Mouse (Mus musculus) left cerebral cortex, postnatal 4 days (tissue): ENCODE results near the gene Pex16. TPM values are rescaled to one million over a fixed set of nuclear protein-coding genes. Genes with fewer than 3 reads are reported as not detected.

Experiments used
- DNase-seq: peaks from one replicate; pipeline ENCODE4 v3.0.0-alpha.2; 2022
- intact Hi-C: fragments of 180-260 bp; cut with DNase I; formaldehyde crosslinking; loops from one replicate; pipeline ENCODE4 v1.15.1; 2025
- microRNA-seq: library from miRNA; unstranded; fragments of <30 nt; microRNA quantifications from one replicate; pipeline ENCODE4 v1.2.0, GENCODE M21; 2022
- total RNA-seq, 2 experiments: library from RNA; stranded (reverse); gene quantifications; 2 replicates each; pipeline ENCODE4 v1.2.3; 2021

The Pex16 gene
- total RNA-seq, 2 experiments from 2014 or later, result 34.0 to 34.5 TPM

DNA sequence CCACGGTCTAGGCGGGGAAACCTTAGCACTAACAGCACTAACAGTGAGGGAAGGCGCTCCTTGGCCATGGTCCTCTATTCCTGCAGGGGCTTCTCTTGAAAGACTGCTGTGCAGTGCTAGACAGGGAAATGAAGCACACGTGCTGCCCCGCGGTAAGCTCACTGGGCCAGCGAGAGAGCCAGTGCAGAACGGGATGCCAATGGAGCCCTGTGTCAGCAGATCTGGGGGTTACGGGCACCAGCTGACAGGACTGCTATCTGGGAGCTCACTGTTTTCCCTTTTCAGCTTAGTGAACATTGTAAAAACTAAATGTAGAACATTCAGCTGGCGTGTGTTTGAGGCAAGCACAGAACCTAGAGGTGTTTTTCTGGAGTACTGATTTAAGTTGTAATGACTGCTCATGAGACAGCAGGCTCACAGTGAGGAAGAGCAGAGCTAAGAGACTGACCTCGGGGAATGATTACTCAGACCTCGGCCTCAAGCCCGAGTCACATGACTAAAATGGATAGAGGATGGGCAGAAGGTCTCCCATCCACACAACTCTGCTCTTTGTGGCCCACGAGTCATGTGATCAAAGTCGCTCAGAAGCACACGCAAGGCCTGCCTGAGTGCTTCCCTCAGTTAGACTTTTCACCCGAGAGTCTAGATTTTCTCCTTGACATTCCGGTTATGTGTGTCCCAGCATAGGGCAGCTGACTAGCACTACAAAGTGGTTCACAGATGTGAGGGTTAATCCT lies 34.0 kb downstream of the Pex16 start:
- intact Hi-C loops, result no loop called here
- DNase-seq, result no peak

DNA sequence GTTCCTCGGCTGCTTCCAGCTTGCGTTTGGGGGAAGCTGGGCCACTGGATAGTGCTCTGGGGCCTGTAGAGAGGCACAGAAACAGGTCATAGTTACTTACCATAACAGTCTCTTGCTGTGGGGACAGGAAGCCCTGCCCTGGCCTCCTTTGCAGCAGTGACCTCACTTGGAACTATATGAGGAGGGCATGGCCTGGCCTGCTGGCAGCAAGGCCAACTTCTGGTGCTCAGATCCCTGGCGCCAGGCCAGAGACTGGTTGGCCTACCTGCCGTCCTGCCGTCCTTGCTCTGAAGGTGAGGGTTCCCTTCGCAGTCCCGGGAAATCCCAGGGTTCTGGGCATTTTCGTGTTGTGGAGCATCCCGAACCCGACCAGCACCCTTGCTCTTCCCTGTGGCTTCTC lies 37.2 kb downstream of the Pex16 start:
- DNase-seq, result no peak
- intact Hi-C loops, result no loop called here

DNA sequence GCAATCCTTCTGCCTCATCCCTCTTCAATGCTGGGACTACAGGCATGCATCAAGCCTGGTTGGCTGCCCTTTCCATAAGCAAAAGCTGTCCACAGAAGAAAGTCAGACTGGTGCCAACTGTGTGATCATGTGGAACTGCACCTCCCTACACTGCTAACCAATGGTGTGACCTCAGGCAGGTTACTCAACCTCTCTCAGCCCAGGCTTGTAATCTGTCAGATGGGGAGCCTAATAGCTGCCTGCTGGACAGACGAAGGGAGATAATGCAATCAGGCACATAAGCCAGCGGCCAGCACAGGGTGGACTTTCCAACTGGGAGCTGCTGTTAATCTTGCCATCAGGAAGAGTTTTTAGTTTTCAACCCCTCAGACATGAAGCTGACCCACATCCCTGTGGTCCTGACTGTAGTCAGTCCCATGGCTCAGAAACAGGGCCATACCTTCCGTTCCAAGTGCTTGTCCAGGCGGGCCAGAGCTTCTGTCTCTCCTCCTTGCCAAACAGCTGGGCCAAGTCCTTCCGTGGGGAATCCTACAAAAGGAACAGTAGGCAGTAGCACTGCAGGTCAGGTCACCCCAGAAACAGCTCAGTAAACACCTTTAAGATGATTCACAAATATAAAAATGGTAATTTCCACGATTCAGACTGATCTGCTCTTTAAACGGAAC lies 47.4 kb downstream of the Pex16 start:
- DNase-seq, result no peak
- intact Hi-C loops, result no loop called here

DNA sequence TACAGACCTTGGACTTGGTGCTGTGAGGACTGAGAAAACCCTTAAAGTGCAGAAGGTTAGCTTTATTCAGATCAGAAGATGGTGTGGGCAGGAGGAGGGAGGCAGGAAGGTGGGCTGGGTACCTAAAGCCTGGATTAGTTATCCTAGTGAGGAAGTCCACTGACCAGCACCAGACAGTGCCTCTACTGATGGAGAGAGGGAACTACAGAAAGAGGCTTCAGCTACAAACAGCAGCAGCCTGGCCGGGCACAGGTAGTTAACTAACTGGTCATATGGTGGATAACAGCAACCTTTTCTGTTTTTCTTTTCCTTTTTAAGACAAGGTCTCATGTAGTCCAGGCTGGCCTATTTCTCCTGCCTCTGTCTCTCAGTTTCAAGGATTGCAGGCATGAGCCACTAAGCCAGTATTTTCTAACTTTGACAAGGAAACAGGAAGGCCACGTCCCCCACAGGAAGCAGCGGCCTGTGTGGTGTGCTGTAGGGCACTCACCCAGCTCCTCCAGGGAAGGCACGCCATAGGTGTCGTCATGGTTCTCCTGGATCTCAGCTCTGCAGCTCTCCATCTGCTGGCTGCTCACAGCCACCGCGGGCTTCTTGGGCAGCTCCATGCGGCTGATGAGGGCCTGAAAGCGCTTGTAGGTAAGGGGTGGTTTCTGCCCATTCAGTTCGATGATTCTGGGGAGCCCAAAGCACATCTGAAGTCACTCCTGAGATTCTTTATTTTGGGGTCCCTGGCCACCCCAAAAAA lies 48.1 kb downstream of the Pex16 start:
- intact Hi-C loops, result no loop called here
- no peak for DNase-seq

DNA sequence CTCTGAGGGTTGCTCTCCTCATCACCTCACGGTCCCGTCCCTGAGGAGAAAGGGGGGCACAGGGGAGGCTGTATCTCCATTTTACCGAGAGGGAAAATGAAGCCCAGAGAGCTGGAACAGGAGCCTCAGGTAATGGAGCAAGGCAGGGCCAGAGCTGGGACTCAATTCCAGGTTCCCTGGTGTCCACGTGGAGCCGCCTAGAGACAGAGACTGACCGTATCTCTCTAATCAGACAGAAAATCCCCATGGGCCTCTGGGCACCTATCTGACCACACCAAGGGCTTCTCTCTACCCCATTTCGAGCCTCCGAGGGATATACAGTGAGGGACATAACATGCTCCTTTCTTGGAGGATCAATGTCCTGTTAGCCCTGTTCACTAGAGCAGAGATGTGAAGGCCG lies 48.7 kb downstream of the Pex16 start:
- intact Hi-C loops, result no loop called here

DNA sequence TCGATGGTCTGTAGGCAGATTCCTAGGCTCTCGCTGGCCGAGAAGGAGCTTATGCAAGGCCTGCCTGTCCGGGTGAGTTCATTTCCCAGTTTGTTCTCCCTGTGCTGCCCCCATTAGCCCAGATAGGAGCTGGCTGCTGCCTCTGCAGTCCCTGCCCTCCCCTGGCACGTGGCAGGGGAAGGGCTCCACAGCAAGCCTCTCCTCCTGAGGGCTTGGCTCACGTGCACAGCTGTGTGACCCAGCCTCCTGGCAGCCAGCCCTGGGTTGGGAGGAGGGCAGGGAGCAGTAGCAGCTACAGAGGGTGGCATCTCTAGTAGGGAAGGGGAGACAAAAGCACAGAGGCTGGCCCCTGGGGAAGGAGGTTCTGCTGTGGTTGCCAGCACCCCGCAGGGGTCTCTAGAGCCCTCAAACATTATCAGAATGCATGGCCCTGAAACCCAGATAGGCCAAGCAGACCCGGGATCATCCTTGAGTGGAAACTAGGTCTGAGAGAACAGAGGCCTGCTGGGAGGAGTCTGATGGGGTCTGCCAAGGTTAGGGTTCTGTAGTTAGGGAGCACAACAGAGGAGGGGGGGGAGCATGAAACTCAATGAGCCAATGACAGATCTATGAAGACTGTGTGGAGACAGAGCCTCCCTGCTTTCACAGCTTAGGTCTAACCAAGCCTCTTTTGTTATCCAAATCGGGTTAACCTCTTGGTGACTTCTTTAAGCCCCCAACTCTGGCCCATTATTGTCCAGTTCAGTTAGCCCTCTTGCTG lies 49.4 kb downstream of the Pex16 start:
- intact Hi-C loops, result no loop called here
- peak; percentile 91 for DNase-seq

More for the DNA sequence above, 48.7 kb downstream of the Pex16 start:
- no peak for DNase-seq

DNA sequence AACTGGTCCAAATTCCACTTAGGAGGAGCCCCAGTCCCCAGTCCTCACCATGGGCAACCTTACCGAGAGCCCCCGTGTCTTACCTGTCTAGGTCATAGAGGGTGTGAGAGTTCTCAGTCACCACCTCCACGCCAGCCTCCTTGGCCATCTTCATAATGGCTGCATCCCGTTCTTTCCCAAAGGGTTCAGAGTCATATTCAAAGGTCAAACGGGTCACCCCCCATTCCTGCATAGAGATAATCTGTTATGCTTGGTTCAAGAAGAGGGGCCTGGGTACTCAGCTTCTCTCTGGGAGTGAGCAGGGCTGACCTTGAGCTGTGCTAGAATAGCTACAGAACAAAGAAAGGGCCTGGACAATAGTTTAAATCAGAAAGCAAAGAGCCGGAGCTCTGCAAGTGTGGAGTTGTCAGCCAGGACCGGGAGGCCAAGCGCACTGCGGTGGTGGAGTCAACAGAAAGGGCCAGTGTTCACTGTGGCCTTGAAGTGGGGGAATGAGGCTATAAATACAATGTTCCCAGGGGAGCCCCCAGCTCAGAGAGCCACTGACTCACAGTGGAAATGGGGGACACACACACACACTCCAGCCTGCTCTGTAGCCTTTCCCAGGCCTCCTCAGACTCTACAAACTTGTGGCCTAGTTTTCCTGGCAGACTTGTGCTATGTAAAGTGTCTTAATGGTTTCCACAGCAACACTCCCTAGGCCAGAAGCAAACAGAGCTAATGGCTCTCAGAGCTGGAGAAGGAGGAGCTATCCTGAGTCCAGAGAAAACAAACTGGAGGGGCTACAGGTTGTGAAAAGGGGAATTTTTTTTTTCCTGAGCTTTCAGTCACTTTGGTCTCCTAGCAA lies 50.2 kb downstream of the Pex16 start:
- no peak for DNase-seq
- intact Hi-C loops, result no loop called here

DNA sequence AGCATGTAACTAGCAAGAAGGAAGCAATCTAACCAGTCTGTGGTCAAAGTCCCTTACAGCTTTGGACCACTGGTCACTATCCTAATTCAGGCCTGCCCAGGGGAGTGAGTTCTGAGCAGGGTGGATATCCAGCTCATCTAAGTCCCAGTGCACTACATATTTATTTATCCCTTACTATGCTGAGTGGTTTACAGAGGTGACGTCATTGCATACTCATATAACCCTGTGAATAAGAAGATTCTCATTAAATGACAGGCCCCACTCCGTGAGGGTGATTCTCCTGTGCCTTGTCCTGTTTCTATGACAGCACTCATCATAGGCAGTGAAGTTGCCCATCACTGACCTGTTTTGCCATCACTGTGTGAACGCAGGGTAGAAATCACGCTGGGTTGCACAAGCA lies 50.9 kb downstream of the Pex16 start:
- DNase-seq, result no peak
- intact Hi-C loops, result no loop called here

DNA sequence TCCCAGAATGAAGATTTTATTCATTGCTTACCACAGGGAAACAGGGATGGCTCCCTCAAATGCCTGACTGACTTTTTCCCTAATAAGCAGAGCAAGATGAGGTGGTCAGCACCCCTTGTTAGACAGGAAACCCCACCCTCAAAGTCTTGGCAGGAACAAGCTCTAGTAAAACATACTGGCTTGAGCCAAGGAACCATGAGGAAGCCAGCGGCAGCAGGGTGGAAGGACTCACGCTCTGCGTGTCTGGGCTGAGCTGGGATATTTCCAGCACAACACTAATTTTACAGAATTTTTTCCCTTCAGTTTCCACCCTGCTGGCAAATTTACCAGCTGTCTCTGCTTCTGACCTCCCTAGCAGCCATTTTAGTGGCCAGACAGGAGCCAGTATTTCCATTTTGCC lies 52.0 kb downstream of the Pex16 start:
- DNase-seq, result peak; percentile 47
- intact Hi-C loops, result no loop called here

DNA sequence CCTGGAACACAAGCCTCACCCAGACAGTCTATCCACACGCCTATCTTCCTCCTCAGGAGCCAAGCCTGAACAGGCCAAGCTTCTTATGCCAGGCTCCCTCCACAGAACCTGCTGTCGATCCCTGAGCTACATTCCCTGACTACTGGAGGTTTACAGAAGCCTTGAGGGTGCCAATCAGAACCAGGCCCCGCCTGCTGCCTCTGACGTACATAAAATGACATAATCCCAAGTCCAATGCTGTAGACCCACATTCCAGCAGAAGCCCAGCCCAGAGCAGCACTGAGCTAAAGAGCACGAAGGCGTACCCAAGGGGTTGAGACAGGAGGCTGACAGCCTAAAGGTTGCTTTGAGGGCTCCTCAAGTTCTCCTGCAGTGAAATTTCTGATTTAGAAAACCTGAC lies 53.4 kb downstream of the Pex16 start:
- intact Hi-C loops, result no loop called here
- peak; percentile 58 for DNase-seq

DNA sequence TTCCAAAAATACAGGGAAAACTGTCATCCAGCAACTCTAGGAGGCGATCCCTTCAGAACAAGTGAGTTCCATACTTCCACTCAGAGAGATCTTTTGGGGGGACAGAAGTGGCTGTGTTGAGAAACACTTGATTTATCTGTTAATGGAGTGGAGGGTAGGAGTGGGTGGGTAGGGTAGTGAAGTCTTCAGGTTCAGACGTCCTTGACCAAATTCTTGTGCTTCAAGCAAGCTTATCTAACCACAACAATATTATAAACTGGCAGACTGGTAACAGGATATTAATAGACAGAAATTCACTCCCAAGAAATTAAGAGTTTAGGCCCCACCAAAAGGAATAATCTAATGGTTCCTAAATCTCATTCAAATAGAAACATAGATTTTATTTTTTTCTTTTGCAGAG lies 55.6 kb downstream of the Pex16 start:
- intact Hi-C loops, result no loop called here
- DNase-seq, result no peak

Small RNA genes lying within 50 kb of the gene (microRNA-seq; reads per million reads assigned to microRNA genes)
- 3.9 reads per million, percentile 8 among the genes with 10 or more reads in this experiment for gene Mir7000

Other genes with a start within 250 kb of the Pex16 start
- gene Large2, start 193 bp downstream of the Pex16 start, total RNA-seq, result under 1 TPM; 0.60 to 0.72 TPM
- 1 to 10 TPM; 2.8 to 3.2 TPM for gene 1700029I15Rik, start 7.9 kb downstream of the Pex16 start, total RNA-seq
- 100 to 1,000 TPM; 306 to 339 TPM for gene Mapk8ip1, start 26.6 kb downstream of the Pex16 start, total RNA-seq
- 10 to 100 TPM; 74.6 to 75.8 TPM for gene Cry2, start 59.4 kb downstream of the Pex16 start, total RNA-seq
- gene Slc35c1, start 85.9 kb downstream of the Pex16 start, total RNA-seq, result 10 to 100 TPM; 18.0 to 18.1 TPM
- gene Chst1, start 225.0 kb downstream of the Pex16 start, total RNA-seq, result 10 to 100 TPM; 68.4 to 80.7 TPM